Mouse (Mus musculus): Measurements from ENCODE around the gene Otog.

DNA sequence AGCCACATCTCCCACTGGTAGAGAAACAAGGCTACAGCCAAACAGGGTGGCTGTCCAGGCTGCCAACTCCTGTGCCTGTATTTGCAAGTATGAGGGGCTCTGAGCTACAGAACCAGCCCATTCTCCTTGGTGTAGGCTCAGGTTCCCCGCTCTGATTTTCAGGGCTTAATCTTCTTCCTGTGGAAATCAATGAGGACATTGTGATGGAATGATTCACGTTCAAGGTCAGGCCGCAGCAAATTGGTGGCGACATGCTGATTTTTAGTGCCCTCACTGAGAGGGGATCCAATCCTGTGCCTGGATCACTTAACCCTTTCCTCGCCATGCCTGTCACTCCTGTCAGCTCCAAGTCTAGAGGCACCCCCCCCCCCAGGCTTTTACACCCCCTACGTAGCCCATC lies 72.7 kb downstream of the Otog start:
- TF ChIP-seq POLR2A (IDR thresholded peaks at IDR 0.05; ENCODE audit: insufficient read length, low read depth) (no peak), MYOG (IDR thresholded peaks at IDR 0.05; ENCODE audit: control insufficient read depth in 1 of 3, insufficient read depth in 1 of 3, insufficient read length in 2 of 3, low read depth in 2 of 3) (no peak), POLR2AphosphoS2 (IDR thresholded peaks at IDR 0.05; ENCODE audit: insufficient read length, low read depth) (no peak), USF1 (IDR thresholded peaks at IDR 0.05; ENCODE audit: low read depth) (no peak), SRF (IDR thresholded peaks at IDR 0.05; ENCODE audit: control insufficient read depth, insufficient read length, low read depth) (no peak), MAX (IDR thresholded peaks at IDR 0.05; ENCODE audit: low read depth) (no peak), CEBPB (IDR thresholded peaks at IDR 0.05; ENCODE audit: insufficient read depth, poor library complexity, severe bottlenecking) (no peak)

All from myocyte (in vitro differentiated cells).